Mouse (Mus musculus): ENCODE results near the gene Tpst2.
A peak's percentile ranks its signal among the peaks of the same experiment; 100 is the strongest.

Gene Tpst2

DNA sequence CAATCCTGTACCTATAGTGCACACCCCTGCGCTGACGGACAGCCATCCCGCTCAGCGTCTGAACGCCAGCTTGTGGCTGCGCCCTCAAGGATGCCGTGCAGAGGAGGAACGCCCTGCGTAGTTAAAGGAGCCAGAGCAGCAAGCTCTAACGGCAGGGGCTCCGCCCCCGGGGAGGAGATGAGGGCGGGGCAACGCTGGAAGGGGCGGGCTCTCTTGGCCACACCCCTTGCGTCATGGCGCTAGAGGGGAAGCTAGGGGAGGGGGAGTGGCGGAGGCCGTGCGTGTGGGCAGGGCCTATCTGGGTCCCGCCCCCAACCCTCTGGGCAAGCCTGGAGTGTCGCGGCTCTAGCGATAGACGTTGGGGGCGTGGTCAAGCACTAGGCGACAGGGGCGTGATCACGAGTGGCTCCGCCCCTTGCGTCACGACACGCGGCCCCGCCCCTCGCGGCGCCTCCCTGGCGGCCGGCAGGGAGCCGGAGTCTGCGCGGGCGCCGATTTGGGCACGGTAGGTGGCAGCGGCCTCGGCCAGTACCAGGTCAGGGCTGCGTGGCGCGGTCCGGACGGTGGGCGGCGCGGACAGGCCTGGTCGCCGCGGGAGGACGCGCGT, at the start of gene Tpst2:
Gene Tpst2 (plus strand): TSS at position 425 of the 607 bp plus-strand sequence.
- peak; percentile 100 for DNase-seq (ENCODE audit: low spot score in 2 of 2)

DNA sequence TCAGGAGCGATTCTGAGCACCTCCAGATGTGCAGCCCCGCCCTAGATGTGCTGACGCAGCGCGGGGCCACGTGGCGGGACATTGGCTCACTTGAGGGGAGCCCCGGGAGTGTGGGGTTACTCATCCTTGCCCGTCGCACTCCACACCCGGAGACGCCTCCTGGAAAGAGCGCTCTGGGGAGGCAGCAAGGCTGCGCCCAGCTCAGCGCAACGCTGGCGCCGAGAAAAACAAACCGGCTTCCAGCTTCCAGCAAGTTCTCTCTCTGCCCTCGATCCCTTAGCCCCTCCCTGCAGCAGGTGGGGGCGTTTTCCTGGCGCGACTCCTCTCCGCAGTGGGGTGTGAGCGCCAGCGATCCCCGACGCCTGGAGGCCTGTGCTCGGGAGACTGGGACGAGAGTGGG, 49.1 kb upstream of the Tpst2 start:
- peak in 1 of 2 experiments; percentile 44 for DNase-seq (ENCODE audit: low spot score in 2 of 2)

DNA sequence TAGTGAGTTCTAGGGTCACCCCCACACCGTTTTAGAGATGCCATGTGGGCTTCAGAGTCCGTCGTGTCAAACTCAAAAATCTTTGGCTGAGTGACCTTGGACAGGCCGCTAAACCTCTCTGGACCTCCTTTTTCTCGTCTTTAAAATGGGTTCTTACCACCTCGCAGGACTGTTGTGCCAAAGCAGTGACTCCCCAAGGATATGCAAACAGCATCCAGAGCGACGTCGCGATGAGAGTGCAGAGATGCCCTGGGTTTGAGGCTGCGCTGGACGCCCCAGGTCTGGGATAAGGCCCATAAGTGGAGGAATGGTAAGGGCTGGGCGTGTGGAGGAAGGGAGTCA, 48.6 kb upstream of the Tpst2 start:
- DNase-seq (ENCODE audit: low spot score in 2 of 2) = no peak

DNA sequence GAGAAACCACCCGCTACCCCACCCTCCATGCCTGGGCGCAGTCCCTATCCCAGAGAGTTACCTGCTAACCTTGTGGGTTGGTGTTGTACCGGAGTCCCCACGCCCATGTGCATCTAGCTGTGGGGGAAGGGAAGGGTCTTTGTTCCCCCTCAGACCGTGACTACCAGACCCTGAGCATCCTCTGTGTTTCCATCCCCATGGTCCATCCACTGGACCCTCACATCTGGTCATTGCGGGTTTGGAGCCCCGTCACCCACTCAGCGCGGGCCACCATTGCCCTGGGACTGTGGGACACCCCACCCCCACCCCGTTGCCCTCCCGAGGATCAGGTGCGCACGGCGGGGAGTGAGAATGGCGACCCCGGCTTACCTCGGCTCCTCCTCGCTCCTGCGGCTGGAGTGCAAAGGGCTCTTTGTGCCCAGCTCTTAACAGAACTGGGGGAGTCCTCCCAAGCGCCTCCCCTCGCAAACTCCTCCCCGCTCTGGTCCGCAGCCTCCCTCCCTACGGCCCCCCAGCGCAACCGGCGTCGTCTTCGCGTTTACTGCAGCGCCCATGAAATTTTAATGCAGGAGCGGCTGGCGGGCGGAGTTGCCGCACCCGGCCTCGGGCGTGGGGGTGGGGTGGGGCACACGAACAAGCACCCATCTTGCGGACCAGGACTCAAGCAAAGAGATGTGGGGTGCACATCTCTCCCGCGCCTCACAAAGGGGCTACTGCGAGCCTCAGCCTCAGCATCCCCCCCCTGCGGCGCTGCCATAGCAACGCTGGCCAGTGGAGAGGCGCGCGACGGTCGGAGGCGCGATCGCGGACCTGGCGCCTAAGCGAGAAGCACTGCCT, 48.0 kb upstream of the Tpst2 start:
- DNase-seq (ENCODE audit: low spot score in 2 of 2) = peak; percentile 62 to 65

DNA sequence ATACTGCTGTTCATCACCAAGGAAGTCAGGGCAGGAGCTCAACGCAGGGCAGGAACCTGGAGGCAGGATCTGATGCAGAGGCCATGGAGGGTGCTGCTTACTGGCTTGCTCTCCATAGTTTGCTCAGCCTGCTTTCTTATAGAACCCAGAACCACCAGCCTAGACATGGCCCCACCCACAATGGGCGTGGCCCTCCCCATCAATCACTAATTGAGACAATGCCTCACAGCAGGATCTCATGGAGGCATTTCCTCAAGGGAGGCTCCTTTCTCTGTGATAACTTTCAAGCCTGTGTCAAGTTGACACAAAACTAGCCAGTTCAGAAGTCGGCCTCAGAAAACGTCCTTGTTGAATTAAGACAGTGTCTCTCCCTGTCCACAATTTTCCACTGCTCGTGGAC, 40.7 kb upstream of the Tpst2 start:
- DNase-seq (ENCODE audit: low spot score in 2 of 2) = no peak

DNA sequence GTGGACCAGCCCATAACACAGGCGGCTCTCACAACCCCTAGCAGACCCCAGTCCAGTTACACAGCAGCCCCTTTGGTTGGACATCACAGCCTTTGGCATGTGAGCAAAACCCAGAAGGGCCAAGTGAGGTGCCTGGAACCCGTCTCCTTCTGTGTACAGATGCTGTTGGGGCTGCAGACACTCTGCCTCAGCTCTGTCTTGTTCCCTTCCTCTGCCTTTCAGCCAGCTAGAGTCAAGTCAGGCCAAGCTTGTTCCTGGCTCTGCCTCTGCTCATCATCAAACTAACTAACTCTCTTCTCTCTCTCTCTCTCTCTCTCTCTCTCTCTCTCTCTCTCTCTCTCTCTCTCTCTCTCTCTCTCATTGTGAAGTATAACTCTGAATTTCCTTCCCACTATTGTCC, 39.9 kb upstream of the Tpst2 start:
- no peak for DNase-seq (ENCODE audit: low spot score in 2 of 2)

DNA sequence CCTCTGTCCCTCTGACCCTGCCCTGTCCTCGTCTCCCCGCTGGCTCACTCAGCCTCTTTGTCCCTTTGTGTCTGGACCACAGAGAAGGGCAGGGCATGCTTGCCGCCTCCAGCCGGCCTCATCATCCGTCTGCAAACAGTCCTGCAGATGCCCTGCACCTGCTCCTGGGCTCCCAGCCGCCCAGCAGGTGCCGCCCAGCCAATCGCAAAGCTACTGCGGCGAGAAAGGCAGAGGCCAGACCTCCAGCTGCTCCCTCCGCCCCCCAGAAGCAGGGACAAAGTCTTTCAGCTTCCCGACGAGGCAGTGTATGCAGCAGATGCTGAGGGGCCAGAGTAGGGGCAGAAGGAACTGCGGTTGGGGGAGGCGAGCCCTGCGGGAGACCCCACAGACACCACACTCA, 39.1 kb upstream of the Tpst2 start:
- DNase-seq (ENCODE audit: low spot score in 2 of 2) = no peak

DNA sequence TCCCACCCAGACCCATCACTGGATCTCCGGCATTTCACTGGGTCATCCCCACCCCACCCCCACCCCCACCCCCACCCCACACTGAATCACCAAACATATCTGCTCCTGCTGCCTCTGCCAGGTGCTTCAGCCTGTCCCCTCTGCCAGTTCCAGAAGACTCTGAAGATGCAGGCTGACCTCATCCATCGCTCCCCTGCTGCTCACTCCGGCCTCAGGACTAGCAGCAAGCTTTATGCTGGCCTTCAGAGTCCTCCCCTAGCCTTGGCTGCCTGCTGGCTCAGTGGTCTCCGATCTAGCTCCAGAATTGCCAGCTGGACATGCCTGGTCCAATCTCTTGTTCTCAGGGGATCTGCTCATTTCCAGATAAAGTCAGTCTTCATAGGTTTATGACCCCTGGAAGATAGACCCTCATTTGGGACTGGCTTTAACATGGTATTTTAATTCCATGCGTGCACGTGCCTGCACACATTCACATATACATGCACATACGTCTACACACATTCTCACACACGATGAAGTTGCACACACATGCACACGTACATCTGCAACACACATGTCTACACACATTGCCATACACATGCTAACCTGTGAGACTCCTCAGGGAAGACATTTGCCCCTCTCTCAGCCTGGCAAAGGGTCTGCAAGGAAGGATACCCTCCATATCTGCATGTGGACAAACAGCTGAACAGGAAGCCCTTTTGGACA, 38.5 kb upstream of the Tpst2 start:
- DNase-seq (ENCODE audit: low spot score in 2 of 2) = no peak

DNA sequence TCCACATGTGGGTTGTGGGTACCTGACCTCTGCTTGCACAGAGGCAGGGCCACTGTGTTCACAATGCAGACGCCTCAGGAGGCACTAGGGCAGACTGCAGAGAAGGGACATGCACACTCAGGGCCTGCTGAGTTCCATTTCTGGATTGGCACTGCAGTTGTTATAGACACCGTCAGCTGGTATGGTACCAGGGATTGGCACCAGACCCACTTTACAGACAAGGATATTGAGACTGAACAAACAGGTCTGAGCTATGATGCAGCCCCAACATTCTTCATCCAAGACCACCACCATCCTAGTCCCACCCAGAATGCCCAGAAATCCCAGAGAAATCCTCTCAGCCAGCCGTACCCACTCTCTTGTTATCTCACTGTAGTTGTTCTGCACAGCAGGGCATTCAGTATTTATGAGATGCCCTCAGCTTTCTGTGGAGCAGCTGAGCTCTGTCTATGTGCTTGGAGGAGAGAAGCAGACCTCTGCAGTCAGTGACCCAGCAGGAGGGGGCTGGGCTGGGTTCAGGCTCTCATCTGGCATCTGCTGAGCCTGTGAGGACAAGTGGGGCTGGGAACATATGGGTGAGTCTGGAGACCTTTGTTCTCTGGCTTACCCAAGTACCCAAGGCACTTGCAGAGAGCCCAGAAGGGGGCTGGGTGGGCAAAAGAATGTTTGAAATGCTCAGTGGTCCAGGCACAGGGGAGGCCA, 37.6 kb upstream of the Tpst2 start:
- DNase-seq (ENCODE audit: low spot score in 2 of 2) = no peak

DNA sequence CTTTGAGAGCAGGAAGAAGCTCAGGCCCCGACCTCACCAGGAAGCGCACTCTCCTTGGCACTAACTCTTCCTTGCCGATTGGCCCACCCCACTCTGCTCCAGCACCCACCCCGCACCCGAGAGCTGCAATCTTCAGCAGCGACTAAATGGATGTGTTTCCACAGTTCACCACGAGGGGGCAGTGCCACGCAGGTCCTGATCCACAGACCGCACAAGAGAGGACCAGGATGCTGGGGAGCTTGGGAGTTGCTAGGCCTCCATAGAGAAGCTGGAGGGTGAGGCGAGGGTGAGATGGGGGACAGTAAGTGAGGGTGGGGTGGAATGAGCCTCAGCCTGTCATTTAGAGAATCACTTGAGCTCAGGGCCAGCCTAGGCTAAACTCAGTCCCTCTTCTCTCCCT, 35.7 kb upstream of the Tpst2 start:
- peak; percentile 83 to 87 for DNase-seq (ENCODE audit: low spot score in 2 of 2)

DNA sequence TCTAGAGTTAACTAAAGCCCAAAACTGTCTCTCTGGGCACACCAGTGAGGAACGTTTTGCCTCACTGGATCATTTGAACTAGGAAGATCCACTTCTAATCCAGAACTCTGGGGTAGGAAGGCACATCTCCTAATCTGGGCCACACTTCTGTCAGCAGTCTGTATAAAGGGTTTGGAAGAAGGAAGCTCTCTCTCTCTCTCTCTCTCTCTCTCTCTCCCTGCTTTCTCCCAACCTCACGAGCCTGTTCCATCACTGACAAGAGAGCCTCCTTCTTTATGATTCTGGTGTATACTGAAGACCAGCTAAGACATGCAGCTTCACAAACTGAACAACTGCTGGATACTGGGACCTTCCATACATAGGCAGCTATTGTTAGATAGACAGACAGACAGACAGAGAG, 34.6 kb upstream of the Tpst2 start:
- DNase-seq (ENCODE audit: low spot score in 2 of 2) = no peak

DNA sequence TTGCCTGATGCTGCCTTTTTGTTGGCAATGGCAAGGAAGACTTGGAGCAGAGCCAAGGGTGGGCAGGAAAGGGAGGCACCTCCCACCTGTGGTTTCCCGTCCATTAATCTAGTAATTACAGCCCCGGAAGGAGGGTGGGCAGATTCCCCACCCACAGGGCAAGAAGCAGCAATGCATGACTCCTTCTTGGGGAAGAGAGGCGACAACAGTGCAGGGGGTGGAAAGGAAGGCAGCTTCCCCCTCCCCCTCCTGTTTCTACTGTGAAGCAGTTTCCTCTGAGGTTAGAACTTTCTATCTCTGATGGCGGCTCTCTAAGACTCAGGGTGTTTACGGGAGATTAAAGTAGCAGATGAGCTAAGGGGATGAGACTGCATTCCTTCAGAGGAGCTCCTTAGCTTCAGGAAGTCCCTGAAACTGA, 34.1 kb upstream of the Tpst2 start:
- no peak for DNase-seq (ENCODE audit: low spot score in 2 of 2)

DNA sequence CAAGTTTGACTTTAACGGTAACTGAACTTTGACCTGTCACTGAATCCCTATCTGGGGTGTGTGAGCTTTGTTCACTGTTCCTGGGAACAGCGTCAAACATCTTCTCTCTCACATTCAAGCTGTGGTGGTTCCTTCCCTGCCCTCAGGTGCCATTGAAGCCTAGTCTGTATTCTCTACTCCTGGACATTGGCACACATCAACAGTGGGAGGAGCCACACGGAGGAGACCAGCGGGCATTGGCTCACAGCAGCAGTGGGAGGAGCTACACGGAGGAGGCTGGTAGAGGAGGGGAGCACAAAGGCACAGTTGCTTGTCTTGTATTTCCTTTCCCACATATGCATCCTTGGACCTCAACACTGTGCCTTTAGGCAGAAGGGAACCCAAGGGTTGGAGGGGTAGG, 33.5 kb upstream of the Tpst2 start:
- DNase-seq (ENCODE audit: low spot score in 2 of 2) = no peak

DNA sequence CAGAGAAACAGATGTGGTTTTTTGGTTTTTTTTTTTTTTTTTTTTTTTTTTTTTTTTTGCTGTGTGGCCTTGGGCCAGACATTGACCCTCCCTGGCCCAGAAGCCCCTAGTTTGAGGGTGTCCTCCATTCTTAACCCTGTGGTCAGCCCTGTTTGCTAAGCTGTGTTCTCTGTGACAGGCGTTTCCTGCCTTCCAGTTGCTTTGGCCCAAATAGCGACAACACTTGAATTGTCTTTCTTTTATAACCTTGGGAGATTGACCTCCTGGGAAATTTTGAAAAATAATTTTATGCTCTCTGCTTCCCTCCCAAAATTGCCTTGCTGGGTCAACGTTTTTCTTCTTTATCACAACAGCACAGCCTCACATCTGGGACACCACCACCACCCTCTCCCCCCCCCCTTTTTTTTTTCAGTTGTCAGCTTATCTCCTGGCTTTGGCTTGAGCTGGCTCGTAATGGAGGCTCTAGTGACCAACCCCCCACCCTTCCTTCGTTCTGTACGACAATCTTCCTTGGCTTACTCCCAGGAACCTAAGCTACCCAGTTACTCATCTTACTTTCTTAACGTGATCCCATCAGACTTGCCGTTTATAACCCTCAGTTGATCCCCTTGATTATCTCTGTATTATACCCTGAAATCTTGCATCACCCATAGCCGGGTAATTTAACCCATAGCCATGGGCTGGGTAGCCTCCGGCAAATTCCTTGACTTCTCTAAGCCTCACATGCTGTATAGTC, 32.8 kb upstream of the Tpst2 start:
- no peak for DNase-seq (ENCODE audit: low spot score in 2 of 2)

DNA sequence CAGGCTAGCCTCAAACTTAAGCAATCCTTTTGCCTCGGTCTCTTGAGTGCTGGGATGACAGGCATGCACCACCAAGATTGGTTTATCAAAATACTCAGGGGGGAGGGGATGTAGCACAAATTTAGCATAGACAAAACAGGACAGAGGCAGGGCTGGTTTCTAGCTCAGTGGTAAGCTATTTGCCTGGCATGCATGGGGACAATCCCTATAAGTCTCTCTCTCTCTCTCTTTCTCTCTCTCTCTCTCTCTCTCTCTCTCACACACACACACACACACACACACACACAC, 32.3 kb upstream of the Tpst2 start:
- no peak for DNase-seq (ENCODE audit: low spot score in 2 of 2)

DNA sequence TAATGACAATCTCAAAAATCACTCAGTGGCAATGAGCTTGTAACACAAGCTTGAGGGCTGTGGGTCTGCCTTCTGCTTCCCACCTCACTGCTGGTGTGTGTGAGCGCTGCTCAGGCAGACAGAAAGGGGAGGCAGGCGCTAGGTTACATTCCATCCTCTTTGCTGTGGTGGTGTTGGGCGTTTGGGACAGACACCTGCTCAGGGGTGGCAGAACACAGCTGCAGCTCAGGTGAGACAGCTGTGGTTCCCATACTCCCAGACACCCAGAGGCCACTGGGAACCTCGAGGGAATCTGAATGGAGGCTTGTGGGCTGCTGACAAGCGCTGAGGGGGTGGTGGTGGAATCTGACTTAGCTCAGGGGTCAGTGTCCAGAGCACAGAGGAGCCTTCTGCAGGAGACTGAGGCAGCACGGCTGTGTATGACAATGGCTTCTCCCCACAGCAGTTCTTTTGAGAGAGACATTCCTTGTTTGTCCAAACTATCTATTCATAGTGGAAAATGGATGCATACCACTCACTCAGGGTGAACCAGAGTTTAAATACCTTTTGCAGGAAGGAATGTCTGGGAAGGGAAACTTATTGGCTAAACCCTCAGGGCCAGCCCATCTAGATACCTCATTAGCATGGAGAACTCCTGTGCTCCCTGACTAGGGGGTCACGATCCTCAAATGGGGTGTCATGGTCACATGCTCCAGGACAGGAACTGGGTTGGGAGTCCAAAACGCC, 31.4 kb upstream of the Tpst2 start:
- DNase-seq (ENCODE audit: low spot score in 2 of 2) = no peak

DNA sequence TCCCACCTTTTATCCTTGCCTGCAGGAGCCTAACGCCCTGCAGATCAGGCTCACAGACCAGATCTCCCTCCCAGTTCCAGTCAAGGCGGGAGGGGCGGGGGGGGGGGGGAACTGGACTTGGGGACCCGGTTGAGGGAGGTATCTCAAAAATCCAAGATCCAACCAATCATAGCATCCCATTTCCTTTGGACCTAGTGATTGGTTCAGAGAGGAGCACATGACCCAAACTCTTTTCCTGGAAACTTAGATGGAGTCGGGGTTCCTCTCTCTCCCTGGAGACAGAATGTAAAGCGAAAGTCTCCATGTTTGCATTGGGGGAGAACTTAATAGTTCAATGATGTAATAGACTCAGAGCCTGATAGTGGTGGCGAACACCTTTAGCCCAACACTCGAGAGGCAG, 29.1 kb upstream of the Tpst2 start:
- no peak for DNase-seq (ENCODE audit: low spot score in 2 of 2)

DNA sequence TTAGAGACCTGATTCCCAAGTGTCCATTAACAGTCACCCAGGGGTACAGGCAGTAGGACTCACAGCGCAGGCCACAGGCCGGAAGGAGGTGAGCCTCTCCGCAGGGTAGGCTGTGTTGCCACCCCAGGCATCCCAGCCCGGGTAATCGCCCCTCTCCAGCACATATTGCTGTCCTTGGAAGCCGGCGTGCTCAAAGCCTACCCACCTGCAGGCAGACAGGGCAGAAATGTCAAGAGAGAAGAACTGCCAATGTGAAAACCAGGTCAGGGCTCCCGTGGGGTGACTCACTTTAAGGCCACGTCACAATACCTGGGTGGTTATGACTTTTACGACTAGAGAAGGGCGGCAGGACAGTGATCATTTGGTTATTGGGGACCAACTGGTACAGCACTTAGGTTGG, 27.4 kb upstream of the Tpst2 start:
- no peak for DNase-seq (ENCODE audit: low spot score in 2 of 2)

DNA sequence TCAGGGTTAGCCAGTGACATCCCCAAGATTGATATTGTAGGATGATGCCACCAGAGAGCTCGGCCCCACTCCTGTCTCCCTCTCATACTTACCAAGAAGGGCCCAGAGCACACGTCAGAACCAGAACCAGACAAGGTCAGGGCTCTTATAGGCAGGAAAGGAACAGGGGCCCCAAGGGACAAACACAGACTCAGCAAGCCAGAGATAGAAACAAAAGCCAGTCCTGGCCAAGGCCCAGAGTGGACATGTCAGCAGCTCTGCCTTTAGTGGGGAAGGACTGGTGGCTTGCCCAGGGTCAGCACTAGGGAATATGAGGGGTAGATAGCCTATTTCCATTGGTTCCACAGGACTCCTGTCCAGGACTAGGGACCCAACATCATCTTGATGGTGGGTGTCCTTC, 24.1 kb upstream of the Tpst2 start, which contains the start of gene Cryba4:
Gene Cryba4 (minus strand): TSS at position 119 of the 400 bp plus-strand sequence.
- DNase-seq (ENCODE audit: low spot score in 2 of 2) = no peak

DNA sequence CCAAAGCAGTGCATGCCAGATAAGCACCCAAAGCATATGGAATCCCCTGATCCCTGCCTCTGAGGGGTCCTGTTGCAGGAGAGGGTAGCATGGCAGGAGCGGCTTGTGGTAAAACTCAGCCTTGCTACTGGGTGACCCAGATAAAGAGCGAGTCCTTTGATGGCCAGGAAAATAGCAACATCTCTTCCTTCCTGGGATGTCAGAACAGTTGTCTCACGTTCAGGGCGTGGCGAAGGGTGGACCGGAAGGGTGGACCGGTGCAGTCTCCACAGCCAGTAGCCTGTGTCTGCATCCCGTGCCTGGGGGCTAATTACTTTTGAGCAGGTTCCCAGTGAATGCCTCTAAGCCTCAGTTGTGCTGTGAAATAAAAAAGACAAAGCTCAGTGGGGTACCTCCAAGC, 23.3 kb upstream of the Tpst2 start:
- DNase-seq (ENCODE audit: low spot score in 2 of 2) = no peak

DNA sequence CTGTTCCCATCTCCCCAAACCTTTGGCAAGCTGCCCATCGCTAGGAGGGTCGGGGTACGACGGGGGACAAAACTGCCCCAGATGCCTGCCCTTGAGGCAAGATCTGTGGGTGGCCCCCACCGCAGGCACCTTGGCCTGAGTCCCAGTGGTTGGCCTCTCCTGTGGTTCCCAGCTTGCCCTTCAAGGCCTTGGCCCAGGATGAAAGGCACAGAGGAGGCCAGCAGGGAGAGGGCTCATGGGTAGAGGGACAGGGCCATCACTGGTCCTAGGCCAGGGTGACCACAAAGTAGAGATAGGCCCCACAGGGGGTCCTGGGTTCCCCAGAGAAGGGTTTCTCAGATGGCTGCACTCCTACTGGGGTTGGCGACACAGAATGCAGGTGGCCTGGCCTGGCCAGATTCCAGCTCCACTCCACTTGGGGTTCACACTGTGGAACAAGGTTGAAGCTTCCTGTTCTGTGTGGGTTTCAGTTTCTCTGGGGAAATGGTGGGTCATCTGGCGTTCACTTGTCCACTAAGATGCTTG, 22.1 kb upstream of the Tpst2 start:
- DNase-seq (ENCODE audit: low spot score in 2 of 2) = peak; percentile 56 to 73
